In genomic region chr9:77758481-77758880, GRCm38 (mm10) we compare ENCODE assay signal across 17 mouse cellular contexts.
"Had no signal": no experiment of that assay in that cellular context is flagged by ENCODE, and none has a peak within 500 bp of the region (broad histone marks: within the 10 kb centered on the region; RNA-seq: fewer than 3 reads in every experiment).

No protein-coding gene starts in this region.

- DNase-seq: kidney, adult 11 months; kidney, adult 9 months; kidney, postnatal 36 days; layer of hippocampus, adult 9-11 months; layer of hippocampus, postnatal 36 days; lung, adult 18-20 months; lung, postnatal 4 days; midbrain, embryonic 14.5 days; right cerebral cortex, adult 18-20 months; right cerebral cortex, postnatal 25 days; thymus, postnatal 36 days had no signal

- ATAC-seq: lung, postnatal 0 days had no signal

- H3K9ac ChIP-seq: limb, embryonic 12.5 days; neural tube, embryonic 15.5 days had no signal

- H3K27me3 ChIP-seq: limb, embryonic 12.5 days; neural tube, embryonic 15.5 days had no signal

- H3K4me3 ChIP-seq: limb, embryonic 12.5 days; midbrain, embryonic 10.5 days; myocyte; neural tube, embryonic 15.5 days had no signal

- H3K4me2 ChIP-seq: limb, embryonic 12.5 days; neural tube, embryonic 15.5 days had no signal

- H3K9me3 ChIP-seq: limb, embryonic 12.5 days; midbrain, embryonic 10.5 days; neural tube, embryonic 15.5 days had no signal

- H3K27ac ChIP-seq: kidney, postnatal 0 days; limb, embryonic 12.5 days; midbrain, embryonic 10.5 days; neural tube, embryonic 15.5 days had no signal
